Mouse (Mus musculus) hindbrain, postnatal 0 days (tissue): ENCODE data around the gene Slc41a3. TPM values are rescaled to one million over a fixed set of nuclear protein-coding genes. Genes with fewer than 3 reads are reported as not detected.

Experiments used
- ATAC-seq: fragments of 200-750 bp; cut with Nextera tagmentation; 2 replicates; pipeline ENCODE4 v1.8.0; 2017; ENCODE audit warnings: mild to moderate bottlenecking, moderate TSS enrichment, moderate library complexity
- DNase-seq: peaks from one replicate; pipeline ENCODE4 v3.0.0-alpha.2; 2015; ENCODE audit warnings: low spot score
- H3K27ac ChIP-seq: fragments of 300-500 bp; sonication (generic); 2 replicates; pipeline ENCODE4 v1.5.1; 2014; ENCODE audit warnings: mild to moderate bottlenecking
- H3K27me3 ChIP-seq: fragments of 300-500 bp; sonication (generic); 2 replicates; pipeline ENCODE4 v1.6.1; 2014; ENCODE audit warnings: low read length, mixed read lengths; ENCODE audit not compliant: insufficient read depth
- H3K36me3 ChIP-seq: fragments of 300-500 bp; sonication (generic); 2 replicates; pipeline ENCODE4 v1.6.1; 2014; ENCODE audit warnings: low read length, mixed read lengths; ENCODE audit not compliant: insufficient read depth
- H3K4me1 ChIP-seq: fragments of 300-500 bp; sonication (generic); 2 replicates; pipeline ENCODE4 v1.6.1; 2014; ENCODE audit warnings: antibody characterized with exemption, low read length, mixed read lengths; ENCODE audit not compliant: insufficient read depth
- H3K4me2 ChIP-seq: fragments of 300-500 bp; sonication (generic); 2 replicates; pipeline ENCODE4 v1.6.1; 2014; ENCODE audit warnings: low read depth, mild to moderate bottlenecking, low read length, moderate library complexity, mixed read lengths
- H3K4me3 ChIP-seq: fragments of 300-500 bp; sonication (generic); 2 replicates; pipeline ENCODE4 v1.5.1; 2014; ENCODE audit warnings: low read length
- H3K9ac ChIP-seq: fragments of 300-500 bp; sonication (generic); replicated peaks from 2 replicates; pipeline ENCODE4 v1.6.1; 2014; ENCODE audit warnings: mild to moderate bottlenecking, low read length, moderate library complexity, mixed read lengths
- H3K9me3 ChIP-seq: fragments of 300-500 bp; sonication (generic); 2 replicates; pipeline ENCODE4 v1.6.1; 2016; ENCODE audit warnings: low read length, mixed read lengths
- CTCF ChIP-seq: IDR thresholded peaks from 2 replicates; pipeline ENCODE4 v1.5.1; 2016; ENCODE audit warnings: antibody characterized with exemption, control low read depth, low read depth
- WGBS: fragments of 180-500 bp; shearing (Covaris S2); extraction: QIAGEN DNeasy Blood & Tissue Kit; methylation state at CpG from one replicate; pipeline ENCODE4 v1.1.7; 2014; 5-methylcytosine and 5-hydroxymethylcytosine counted together
- polyA plus RNA-seq: library from polyadenylated mRNA; unstranded; fragments of >200 nt; fragmentation: Nextera tagmentation; extraction: Ambion mirVana; gene quantifications from 2 replicates; pipeline ENCODE4 v1.2.1, GENCODE M21; 2015
- total RNA-seq: library from RNA; depleted of rRNA; stranded (reverse); fragments of >200 nt; gene quantifications from 2 replicates; pipeline ENCODE4 v1.2.3, GENCODE M21; 2014

Gene Slc41a3
- total and polyA plus RNA-seq, 2 experiments from 2014 or later: 17.6 to 18.0 TPM

DNA sequence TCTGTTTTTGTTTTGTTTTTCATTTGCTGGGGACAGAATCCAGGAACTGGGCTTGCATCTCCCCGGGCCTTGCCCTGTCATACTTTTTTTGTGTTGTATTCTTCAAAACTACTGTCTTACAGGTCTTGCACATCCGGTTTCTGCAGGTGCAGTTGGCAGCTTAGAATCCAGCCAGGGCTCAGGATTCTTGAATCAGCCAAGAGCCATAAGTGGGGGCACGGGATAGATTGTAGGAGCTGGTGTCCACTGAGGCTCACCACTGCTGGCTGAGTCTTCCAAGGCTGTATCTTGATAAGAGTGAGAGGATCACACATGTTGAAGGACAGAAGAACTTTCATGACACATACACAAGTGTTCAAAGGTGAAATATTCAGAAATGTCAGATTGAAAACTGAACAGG, 395 bp upstream of the Slc41a3 start:
- Histone ChIP-seq H3K9ac (no peak overlapping the region), H3K4me1 (peaks cover 5% of the 10 kb centered on the region; the same call in 1 of the 2 replicates), H3K4me2 (peak overlapping the region; percentile 94), H3K4me3 (peak overlapping the region; percentile 65), H3K27ac (no peak overlapping the region), H3K9me3 (no peaks in the 10 kb centered on the region), H3K36me3 (no peaks in the 10 kb centered on the region), H3K27me3 (no peaks in the 10 kb centered on the region)
- no peak for TF ChIP-seq CTCF
- DNase-seq (no peak), ATAC-seq (peak; percentile 16; the same call in 1 of the 2 replicates)
- 56% methylated on average over 3 of the region's 3 CpGs for WGBS

DNA sequence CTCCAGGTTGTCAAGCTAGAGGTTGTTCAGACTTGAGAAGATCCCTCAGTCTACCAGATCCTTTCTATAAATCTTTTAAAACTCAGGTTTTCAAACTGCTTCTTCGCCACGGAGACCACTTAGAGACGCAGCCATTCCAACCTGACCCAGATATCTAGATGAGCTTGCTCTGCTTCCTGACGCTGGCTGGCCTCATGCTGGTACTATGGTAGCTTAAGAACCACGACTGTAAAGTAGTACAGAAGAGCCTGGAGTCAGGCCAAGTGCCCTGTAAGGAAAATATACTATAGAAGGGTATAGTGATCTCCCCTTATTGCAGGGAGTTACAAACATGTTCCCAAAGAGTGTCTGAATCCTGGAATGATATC, 757 bp downstream of the Slc41a3 start:
- Histone ChIP-seq H3K36me3 (no peaks in the 10 kb centered on the region), H3K4me1 (peaks cover 5% of the 10 kb centered on the region; the same call in 1 of the 2 replicates), H3K9me3 (no peaks in the 10 kb centered on the region), H3K27ac (peak overlapping the region; percentile 69; the same call in 1 of the 2 replicates), H3K4me2 (peak overlapping the region; percentile 94), H3K4me3 (peak overlapping the region; percentile 65), H3K9ac (peak overlapping the region; percentile 74), H3K27me3 (no peaks in the 10 kb centered on the region)
- DNase-seq: peak; percentile 49
- no peak for ATAC-seq
- 16% methylated on average over 5 of the region's 5 CpGs for WGBS
- no peak for TF ChIP-seq CTCF

DNA sequence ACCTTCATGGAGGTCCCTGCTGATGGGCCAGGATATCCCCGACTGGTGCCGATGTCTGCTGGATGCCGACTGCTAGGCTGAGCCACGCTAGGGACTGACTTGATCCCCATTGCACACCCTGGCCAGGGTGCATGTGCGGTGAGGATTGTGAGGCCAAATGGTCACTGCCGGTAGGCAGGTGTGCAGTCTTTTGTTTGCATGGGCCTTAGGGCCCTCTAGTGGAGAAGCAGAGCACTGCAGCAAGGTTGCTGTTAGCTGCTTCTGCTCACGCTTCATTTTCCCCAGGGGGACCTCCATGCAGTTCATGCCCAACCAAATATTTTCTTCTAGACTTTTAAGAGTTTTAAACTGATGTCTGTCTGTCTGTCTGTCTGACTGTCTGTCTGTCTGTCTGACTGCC, 2.0 kb downstream of the Slc41a3 start:
- Histone ChIP-seq H3K4me2 (no peak overlapping the region), H3K27me3 (no peaks in the 10 kb centered on the region)
- no peak for ATAC-seq

DNA sequence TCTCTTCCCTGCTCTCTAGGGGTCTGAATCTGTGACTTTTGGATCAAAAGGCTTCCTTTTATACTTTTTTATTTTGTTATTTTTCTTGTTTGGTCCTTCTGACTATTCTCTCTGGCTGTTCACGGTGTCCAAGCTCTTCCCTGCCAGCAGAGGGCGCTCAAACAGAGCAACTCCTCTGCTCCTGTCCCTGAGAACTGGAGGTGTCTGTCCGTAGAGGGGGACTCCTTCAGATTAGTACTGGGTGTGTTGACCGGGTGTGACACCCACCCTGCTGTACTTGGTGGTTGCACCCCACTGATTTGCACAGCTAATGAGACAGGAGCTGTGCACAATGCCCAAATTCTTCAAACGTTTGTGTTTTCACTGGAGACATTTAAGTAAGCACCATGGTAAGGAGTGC, 2.7 kb downstream of the Slc41a3 start:
- no peaks in the 10 kb centered on the region for H3K36me3 ChIP-seq
- peak; percentile 81 for DNase-seq
- no peaks in the 10 kb centered on the region for H3K9me3 ChIP-seq
- no peak overlapping the region for H3K9ac ChIP-seq
- no peak overlapping the region for H3K4me3 ChIP-seq
- peaks cover 5% of the 10 kb centered on the region; the same call in 1 of the 2 replicates for H3K4me1 ChIP-seq
- TF ChIP-seq CTCF: peak; percentile 87
- no peak for ATAC-seq
- H3K27me3 ChIP-seq: no peaks in the 10 kb centered on the region
- H3K27ac ChIP-seq: no peak overlapping the region
- H3K4me2 ChIP-seq: no peak overlapping the region
- 13% methylated on average over 5 of the region's 5 CpGs for WGBS

More for the DNA sequence above, 2.0 kb downstream of the Slc41a3 start:
- TF ChIP-seq CTCF: peak; percentile 94
- WGBS: 24% methylated on average over 7 of the region's 7 CpGs
- Histone ChIP-seq H3K4me1 (peaks cover 5% of the 10 kb centered on the region; the same call in 1 of the 2 replicates), H3K36me3 (no peaks in the 10 kb centered on the region), H3K9me3 (no peaks in the 10 kb centered on the region), H3K4me3 (no peak overlapping the region), H3K9ac (no peak overlapping the region), H3K27ac (no peak overlapping the region)
- DNase-seq: peak; percentile 87

DNA sequence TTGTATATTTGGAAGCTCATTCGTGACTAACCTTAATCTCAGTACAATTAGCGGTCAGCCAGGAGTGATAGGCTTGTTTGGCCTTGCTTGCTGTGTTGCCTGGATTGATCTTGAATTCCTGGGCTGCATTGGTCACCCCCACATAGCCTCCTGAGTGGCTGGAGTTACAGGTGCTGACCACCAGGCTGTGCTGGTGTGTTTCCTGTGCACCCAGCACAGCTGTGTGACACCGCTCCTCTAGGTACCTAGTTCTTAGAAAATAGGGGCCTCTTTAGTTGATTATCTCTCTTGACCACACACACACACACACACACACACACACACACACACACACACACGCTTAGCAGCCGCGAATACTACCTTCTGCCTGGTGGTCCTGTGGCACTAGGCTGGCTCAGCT, 3.7 kb downstream of the Slc41a3 start:
- H3K9me3 ChIP-seq: no peaks in the 10 kb centered on the region
- TF ChIP-seq CTCF: peak; percentile 69
- no peak overlapping the region for H3K27ac ChIP-seq
- no peak overlapping the region for H3K9ac ChIP-seq
- DNase-seq (peak; percentile 28), ATAC-seq (no peak)
- 79% methylated on average over 6 of the region's 6 CpGs for WGBS
- H3K27me3 ChIP-seq: no peaks in the 10 kb centered on the region
- no peak overlapping the region for H3K4me3 ChIP-seq
- peaks cover 5% of the 10 kb centered on the region; the same call in 1 of the 2 replicates for H3K4me1 ChIP-seq
- H3K36me3 ChIP-seq: no peaks in the 10 kb centered on the region
- no peak overlapping the region for H3K4me2 ChIP-seq

DNA sequence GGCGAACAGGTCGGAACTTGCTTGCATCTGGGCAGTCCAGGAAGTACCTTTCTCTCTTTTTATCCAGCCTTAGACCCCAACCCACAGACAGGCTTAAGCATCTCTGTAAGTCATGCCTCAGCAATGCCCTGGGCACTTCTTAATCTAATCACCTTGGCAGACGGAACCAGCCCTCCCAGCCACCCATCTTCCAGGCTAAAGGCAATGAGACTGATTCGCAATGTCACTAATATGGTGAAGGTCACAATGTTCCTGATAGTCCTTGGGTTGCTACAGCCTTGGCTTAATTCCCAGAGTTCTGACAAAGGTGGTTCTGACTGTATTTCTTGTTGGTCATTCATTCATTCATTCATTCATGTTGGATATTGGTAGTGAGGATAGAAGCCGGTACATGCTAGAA, 5.7 kb downstream of the Slc41a3 start:
- WGBS: 91% methylated on average over 5 of the region's 5 CpGs
- H3K9me3 ChIP-seq: no peaks in the 10 kb centered on the region
- no peak for ATAC-seq
- TF ChIP-seq CTCF: no peak
- no peaks in the 10 kb centered on the region for H3K36me3 ChIP-seq
- no peak overlapping the region for H3K27ac ChIP-seq
- no peak overlapping the region for H3K4me3 ChIP-seq
- no peaks in the 10 kb centered on the region for H3K27me3 ChIP-seq
- no peak overlapping the region for H3K9ac ChIP-seq
- no peak overlapping the region for H3K4me2 ChIP-seq
- no peak for DNase-seq
- H3K4me1 ChIP-seq: peaks cover 1% of the 10 kb centered on the region; the same call in 1 of the 2 replicates

DNA sequence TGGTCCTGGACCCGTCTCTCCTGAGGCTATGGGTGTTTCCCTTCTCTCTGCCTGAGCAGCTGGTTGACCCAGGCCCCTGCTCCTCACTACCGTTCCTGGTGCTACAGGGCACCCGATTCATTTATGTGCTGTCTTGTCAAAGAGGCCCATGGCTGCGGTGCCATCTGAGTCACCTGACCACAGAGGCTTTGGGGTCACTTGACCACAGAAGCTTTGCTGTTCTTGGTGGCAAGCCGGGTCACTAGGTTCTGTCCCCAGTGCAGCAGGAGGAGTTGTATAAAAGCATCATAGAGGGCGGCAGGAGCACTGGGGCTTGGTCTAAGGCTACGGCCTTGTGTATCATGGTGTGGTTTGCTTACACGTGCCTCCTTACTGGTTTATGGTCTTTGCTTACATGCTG, 8.8 kb downstream of the Slc41a3 start:
- H3K27me3 ChIP-seq: no peaks in the 10 kb centered on the region
- H3K4me1 ChIP-seq: no peaks in the 10 kb centered on the region
- 86% methylated on average over 8 of the region's 8 CpGs for WGBS
- no peak for TF ChIP-seq CTCF
- H3K4me3 ChIP-seq: no peak overlapping the region
- H3K9me3 ChIP-seq: no peaks in the 10 kb centered on the region
- H3K4me2 ChIP-seq: no peak overlapping the region
- DNase-seq (no peak), ATAC-seq (no peak)
- no peak overlapping the region for H3K9ac ChIP-seq
- no peak overlapping the region for H3K27ac ChIP-seq
- no peaks in the 10 kb centered on the region for H3K36me3 ChIP-seq
